Mouse (Mus musculus): ENCODE measurements around the gene Prss35.

The Prss35 gene

GRCm38 (mm10) chr9:86800600-86801163 is 57.2 kb downstream of the Prss35 start:
- no peak for DNase-seq

Data from right cerebral cortex, postnatal 4 days (tissue).